Mouse (Mus musculus): ENCODE measurements around the gene Dusp10. TPM values are rescaled to one million over a fixed set of nuclear protein-coding genes. Genes with fewer than 3 reads are reported as not detected.

Dusp10 gene
- polyA plus RNA-seq, 1 experiment from 2014 or later: 4.2 TPM

- Histone ChIP-seq H3K27ac (ENCODE audit: low read length) (no peak overlapping the region), H3K4me3 (replicated peaks; ENCODE audit: low read length) (no peak overlapping the region), H3K9me3 (ENCODE audit: control insufficient read depth, low read length) (no peaks in the 10 kb centered on the region), H3K36me3 (ENCODE audit: control insufficient read depth, insufficient read depth) (no peaks in the 10 kb centered on the region), H3K27me3 (replicated peaks; ENCODE audit: control insufficient read depth, insufficient read depth, low read length) (no peaks in the 10 kb centered on the region), H3K4me2 (ENCODE audit: low read length) (no peak overlapping the region), H3K4me1 (replicated peaks; ENCODE audit: control insufficient read depth, insufficient read depth, low read length) (peaks cover under 1% of the 10 kb centered on the region), H3K9ac (replicated peaks; ENCODE audit: low read depth, low read length) (no peak overlapping the region)
- no peak for ATAC-seq
- 39% methylated on average over 9 of the region's 9 CpGs for WGBS
These were observed 47.3 kb downstream of the Dusp10 start for GRCm38 (mm10) chr1:184060381-184060780.

- no peak overlapping the region for H3K4me2 ChIP-seq (ENCODE audit: low read length)
- H3K36me3 ChIP-seq (ENCODE audit: control insufficient read depth, insufficient read depth): no peaks in the 10 kb centered on the region
- H3K4me1 ChIP-seq (replicated peaks; ENCODE audit: control insufficient read depth, insufficient read depth, low read length): peaks cover 8% of the 10 kb centered on the region
- no peak overlapping the region for H3K4me3 ChIP-seq (replicated peaks; ENCODE audit: low read length)
- ATAC-seq: no peak
- no peak overlapping the region for H3K9ac ChIP-seq (replicated peaks; ENCODE audit: low read depth, low read length)
- no peaks in the 10 kb centered on the region for H3K9me3 ChIP-seq (ENCODE audit: control insufficient read depth, low read length)
- H3K27me3 ChIP-seq (replicated peaks; ENCODE audit: control insufficient read depth, insufficient read depth, low read length): no peaks in the 10 kb centered on the region
- 66% methylated on average over 4 of the region's 4 CpGs for WGBS
- no peak overlapping the region for H3K27ac ChIP-seq (ENCODE audit: low read length)
These were observed 48.0 kb downstream of the Dusp10 start for GRCm38 (mm10) chr1:184060828-184061734.

DNA sequence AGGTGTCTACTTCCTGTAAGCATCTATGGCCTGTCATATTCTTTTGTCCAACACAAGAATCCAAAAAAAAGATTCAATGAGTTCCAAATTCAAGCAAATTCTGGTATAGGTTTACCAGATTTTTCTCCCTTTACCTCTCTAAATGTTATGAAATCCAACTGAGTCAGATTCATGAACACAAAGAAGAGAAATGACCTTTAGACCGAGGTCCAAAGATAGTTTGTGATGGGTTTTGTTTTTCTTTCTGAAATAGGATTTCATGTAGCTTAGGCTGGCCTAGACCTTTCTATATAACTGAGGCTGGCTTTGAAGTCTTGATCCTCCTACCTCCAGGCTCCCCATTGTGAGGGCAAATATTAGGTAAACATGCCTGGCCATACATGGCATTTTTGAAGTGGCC is 48.8 kb downstream of the Dusp10 start:
- H3K27ac ChIP-seq (ENCODE audit: low read length): no peak overlapping the region
- H3K27me3 ChIP-seq (replicated peaks; ENCODE audit: control insufficient read depth, insufficient read depth, low read length): no peaks in the 10 kb centered on the region
- H3K4me3 ChIP-seq (replicated peaks; ENCODE audit: low read length): no peak overlapping the region
- H3K9ac ChIP-seq (replicated peaks; ENCODE audit: low read depth, low read length): no peak overlapping the region
- WGBS: 87% methylated on average over 1 of the region's 1 CpGs
- no peak for ATAC-seq
- H3K36me3 ChIP-seq (ENCODE audit: control insufficient read depth, insufficient read depth): no peaks in the 10 kb centered on the region
- no peaks in the 10 kb centered on the region for H3K9me3 ChIP-seq (ENCODE audit: control insufficient read depth, low read length)
- H3K4me2 ChIP-seq (ENCODE audit: low read length): no peak overlapping the region
- H3K4me1 ChIP-seq (replicated peaks; ENCODE audit: control insufficient read depth, insufficient read depth, low read length): peaks cover 16% of the 10 kb centered on the region

- 77% methylated on average over 7 of the region's 7 CpGs for WGBS
- Histone ChIP-seq H3K4me1 (replicated peaks; ENCODE audit: control insufficient read depth, insufficient read depth, low read length) (peaks cover 19% of the 10 kb centered on the region), H3K4me3 (replicated peaks; ENCODE audit: low read length) (no peak overlapping the region), H3K27me3 (replicated peaks; ENCODE audit: control insufficient read depth, insufficient read depth, low read length) (no peaks in the 10 kb centered on the region), H3K36me3 (ENCODE audit: control insufficient read depth, insufficient read depth) (no peaks in the 10 kb centered on the region), H3K4me2 (ENCODE audit: low read length) (no peak overlapping the region), H3K9ac (replicated peaks; ENCODE audit: low read depth, low read length) (no peak overlapping the region), H3K27ac (ENCODE audit: low read length) (no peak overlapping the region), H3K9me3 (ENCODE audit: control insufficient read depth, low read length) (no peaks in the 10 kb centered on the region)
- ATAC-seq: no peak
These were observed 51.2 kb downstream of the Dusp10 start for GRCm38 (mm10) chr1:184064306-184064705.

DNA sequence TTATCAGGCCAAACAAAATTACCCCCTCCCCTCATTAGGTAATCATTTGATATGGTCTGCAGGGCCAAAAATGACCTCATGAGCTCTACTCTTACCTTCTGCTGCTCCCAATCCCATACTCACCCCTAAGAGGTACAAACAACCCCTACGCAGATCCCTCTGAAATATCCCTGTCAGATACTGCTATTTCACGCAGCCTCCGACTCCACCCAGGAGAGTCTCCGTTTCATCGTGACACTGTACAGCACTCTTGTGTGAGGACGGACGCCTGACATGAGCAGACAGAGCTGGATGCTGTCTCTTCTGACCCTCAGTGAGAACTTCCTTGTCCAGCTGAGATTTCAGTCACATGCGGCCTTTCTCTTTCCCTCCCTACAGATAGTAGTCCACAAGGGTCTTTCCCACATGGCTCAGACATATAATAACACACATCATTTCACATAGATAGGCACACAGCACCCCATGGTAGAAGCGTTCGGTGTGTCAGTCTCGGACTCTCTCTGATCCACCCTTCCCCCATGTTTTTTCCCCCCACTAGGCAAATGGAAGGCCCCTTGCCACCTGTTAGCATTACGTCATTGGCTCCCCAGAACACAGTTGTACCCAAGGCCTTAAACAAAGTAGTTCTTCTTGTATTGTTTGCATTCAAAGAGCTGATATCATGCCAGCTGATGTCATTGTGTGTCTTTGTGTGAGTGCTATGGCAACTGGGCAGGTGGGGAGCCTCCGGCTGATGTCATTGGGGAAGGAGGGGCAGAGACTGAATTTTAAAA is 52.7 kb downstream of the Dusp10 start:
- 28% methylated on average over 13 of the region's 13 CpGs for WGBS

GRCm38 (mm10) chr1:184066460-184067287 is 53.6 kb downstream of the Dusp10 start:
- Histone ChIP-seq H3K9me3 (ENCODE audit: control insufficient read depth, low read length) (no peaks in the 10 kb centered on the region), H3K36me3 (ENCODE audit: control insufficient read depth, insufficient read depth) (no peaks in the 10 kb centered on the region), H3K27me3 (replicated peaks; ENCODE audit: control insufficient read depth, insufficient read depth, low read length) (no peaks in the 10 kb centered on the region), H3K4me1 (replicated peaks; ENCODE audit: control insufficient read depth, insufficient read depth, low read length) (peaks cover 19% of the 10 kb centered on the region), H3K4me3 (replicated peaks; ENCODE audit: low read length) (no peak overlapping the region), H3K27ac (ENCODE audit: low read length) (peak overlapping the region; percentile 78), H3K4me2 (ENCODE audit: low read length) (peak overlapping the region; percentile 20; the same call in 1 of the 2 replicates), H3K9ac (replicated peaks; ENCODE audit: low read depth, low read length) (no peak overlapping the region)
- WGBS: 22% methylated on average over 11 of the region's 11 CpGs
- peak; percentile 78 for ATAC-seq

More for the DNA sequence above, 52.7 kb downstream of the Dusp10 start:
- ATAC-seq: peak; percentile 91
- peak overlapping the region; percentile 20 for H3K4me2 ChIP-seq (ENCODE audit: low read length)
- H3K4me3 ChIP-seq (replicated peaks; ENCODE audit: low read length): no peak overlapping the region
- no peaks in the 10 kb centered on the region for H3K9me3 ChIP-seq (ENCODE audit: control insufficient read depth, low read length)
- peak overlapping the region; percentile 78 for H3K27ac ChIP-seq (ENCODE audit: low read length)
- H3K36me3 ChIP-seq (ENCODE audit: control insufficient read depth, insufficient read depth): no peaks in the 10 kb centered on the region
- peaks cover 19% of the 10 kb centered on the region for H3K4me1 ChIP-seq (replicated peaks; ENCODE audit: control insufficient read depth, insufficient read depth, low read length)
- H3K9ac ChIP-seq (replicated peaks; ENCODE audit: low read depth, low read length): no peak overlapping the region
- H3K27me3 ChIP-seq (replicated peaks; ENCODE audit: control insufficient read depth, insufficient read depth, low read length): no peaks in the 10 kb centered on the region

DNA sequence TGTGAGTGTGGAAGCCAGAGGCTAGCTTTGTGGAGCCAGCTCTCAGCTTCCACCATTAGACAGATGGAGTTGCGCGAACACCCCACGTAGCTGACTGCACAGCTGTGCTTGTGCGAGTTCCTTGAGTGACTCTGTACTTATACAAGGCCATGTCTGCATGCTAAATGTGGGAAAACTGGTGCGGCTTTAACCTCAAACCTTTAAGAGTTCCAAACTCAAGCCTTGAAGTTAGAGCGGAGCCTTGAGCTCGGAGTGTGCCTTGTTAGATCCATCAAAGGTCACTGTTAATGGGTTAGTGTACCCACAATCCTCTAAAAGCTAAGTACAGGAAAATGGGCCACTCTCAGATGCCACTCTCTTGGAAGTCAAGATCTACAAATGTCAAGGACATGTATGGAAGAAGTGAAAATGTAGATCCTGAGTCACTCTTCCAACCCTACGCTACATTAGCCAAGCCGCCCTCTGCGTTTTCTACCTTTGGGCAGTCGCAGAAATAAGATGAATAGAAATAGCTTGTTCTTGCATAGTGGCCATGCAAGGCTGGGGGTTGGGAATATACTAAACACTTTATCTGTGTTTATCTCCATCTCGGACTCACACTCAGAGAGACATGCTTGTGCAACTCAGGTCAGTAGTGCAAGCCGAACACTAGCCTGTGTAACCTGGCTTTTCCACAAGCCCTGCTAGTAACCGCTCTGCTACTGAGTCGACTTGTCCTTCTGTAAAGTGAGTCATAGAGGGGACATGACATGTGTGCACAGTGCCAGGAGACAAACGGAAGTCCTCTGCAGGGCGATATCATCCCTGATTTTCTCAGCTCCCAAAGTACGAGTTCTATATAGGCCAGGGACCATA is 54.8 kb downstream of the Dusp10 start:
- Histone ChIP-seq H3K9me3 (ENCODE audit: control insufficient read depth, low read length) (no peaks in the 10 kb centered on the region), H3K4me2 (ENCODE audit: low read length) (no peak overlapping the region), H3K36me3 (ENCODE audit: control insufficient read depth, insufficient read depth) (no peaks in the 10 kb centered on the region), H3K9ac (replicated peaks; ENCODE audit: low read depth, low read length) (no peak overlapping the region), H3K4me3 (replicated peaks; ENCODE audit: low read length) (no peak overlapping the region), H3K27me3 (replicated peaks; ENCODE audit: control insufficient read depth, insufficient read depth, low read length) (no peaks in the 10 kb centered on the region), H3K4me1 (replicated peaks; ENCODE audit: control insufficient read depth, insufficient read depth, low read length) (peaks cover 19% of the 10 kb centered on the region), H3K27ac (ENCODE audit: low read length) (no peak overlapping the region)
- 90% methylated on average over 18 of the region's 18 CpGs for WGBS
- ATAC-seq: no peak

- Histone ChIP-seq H3K4me1 (replicated peaks; ENCODE audit: control insufficient read depth, insufficient read depth, low read length) (peaks cover 19% of the 10 kb centered on the region), H3K27ac (ENCODE audit: low read length) (no peak overlapping the region)
These were observed 55.9 kb downstream of the Dusp10 start for GRCm38 (mm10) chr1:184068971-184069370.

More at GRCm38 (mm10) chr1:184068971-184069370, 55.9 kb downstream of the Dusp10 start:
- Histone ChIP-seq H3K9ac (replicated peaks; ENCODE audit: low read depth, low read length) (no peak overlapping the region), H3K27me3 (replicated peaks; ENCODE audit: control insufficient read depth, insufficient read depth, low read length) (no peaks in the 10 kb centered on the region), H3K9me3 (ENCODE audit: control insufficient read depth, low read length) (no peaks in the 10 kb centered on the region), H3K4me3 (replicated peaks; ENCODE audit: low read length) (no peak overlapping the region), H3K4me2 (ENCODE audit: low read length) (no peak overlapping the region), H3K36me3 (ENCODE audit: control insufficient read depth, insufficient read depth) (no peaks in the 10 kb centered on the region)
- ATAC-seq: no peak
- WGBS: 98% methylated on average over 12 of the region's 12 CpGs

Data from forebrain, embryonic 16.5 days (tissue).